Mouse (Mus musculus): ENCODE data around the gene Uchl4. TPM values are rescaled to one million over a fixed set of nuclear protein-coding genes. Genes with fewer than 3 reads are reported as not detected.
A peak's percentile ranks its signal among the peaks of the same experiment; 100 is the strongest.

Uchl4 gene
- polyA plus RNA-seq, 1 experiment from 2014 or later = 1.8 TPM

- H3K27me3 ChIP-seq = no peaks in the 10 kb centered on the region
- H3K27ac ChIP-seq (replicated peaks) = no peak overlapping the region
- no peak overlapping the region for H3K4me3 ChIP-seq
- no peaks in the 10 kb centered on the region for H3K9me3 ChIP-seq
- WGBS = 66% methylated on average over 5 of the region's 5 CpGs
- ATAC-seq (replicated peaks) = no peak
- no peak overlapping the region for H3K4me2 ChIP-seq (replicated peaks)
- H3K4me1 ChIP-seq = peaks cover 13% of the 10 kb centered on the region
- no peaks in the 10 kb centered on the region for H3K36me3 ChIP-seq
- no peak overlapping the region for H3K9ac ChIP-seq (replicated peaks)
Observed at GRCm38 (mm10) chr9:64233656-64234055, 1.3 kb upstream of the Uchl4 start.

GRCm38 (mm10) chr9:64236056-64236455 lies 1.1 kb downstream of the Uchl4 start:
- ATAC-seq (replicated peaks) = no peak
- WGBS = 97% methylated on average over 7 of the region's 7 CpGs
- no peaks in the 10 kb centered on the region for H3K9me3 ChIP-seq
- H3K27ac ChIP-seq (replicated peaks) = no peak overlapping the region
- peaks cover 9% of the 10 kb centered on the region for H3K4me1 ChIP-seq
- no peak overlapping the region for H3K4me3 ChIP-seq
- H3K4me2 ChIP-seq (replicated peaks) = no peak overlapping the region
- H3K9ac ChIP-seq (replicated peaks) = no peak overlapping the region
- H3K27me3 ChIP-seq = no peaks in the 10 kb centered on the region
- H3K36me3 ChIP-seq = no peaks in the 10 kb centered on the region

GRCm38 (mm10) chr9:64240116-64240515 lies 5.1 kb downstream of the Uchl4 start:
- no peaks in the 10 kb centered on the region for H3K27me3 ChIP-seq
- H3K4me2 ChIP-seq (replicated peaks) = no peak overlapping the region
- H3K36me3 ChIP-seq = no peaks in the 10 kb centered on the region
- WGBS = 49% methylated on average over 2 of the region's 2 CpGs
- H3K27ac ChIP-seq (replicated peaks) = no peak overlapping the region
- no peak overlapping the region for H3K4me3 ChIP-seq
- ATAC-seq (replicated peaks) = no peak
- no peaks in the 10 kb centered on the region for H3K9me3 ChIP-seq
- 0 out of 2 replicates have a peak, but pooled peaks cover 3% of the 10 kb centered on the region for H3K4me1 ChIP-seq
- H3K9ac ChIP-seq (replicated peaks) = no peak overlapping the region

- WGBS = 77% methylated on average over 8 of the region's 8 CpGs
- Histone ChIP-seq H3K4me3 (no peak overlapping the region), H3K4me1 (0 out of 2 replicates have a peak, but pooled peaks cover 3% of the 10 kb centered on the region), H3K9ac (replicated peaks) (no peak overlapping the region), H3K9me3 (no peaks in the 10 kb centered on the region), H3K4me2 (replicated peaks) (no peak overlapping the region), H3K27me3 (no peaks in the 10 kb centered on the region), H3K36me3 (no peaks in the 10 kb centered on the region), H3K27ac (replicated peaks) (no peak overlapping the region)
- ATAC-seq (replicated peaks) = no peak
Observed at GRCm38 (mm10) chr9:64240681-64241080, 5.7 kb downstream of the Uchl4 start.

GRCm38 (mm10) chr9:64242381-64242831 lies 7.4 kb downstream of the Uchl4 start:
- H3K36me3 ChIP-seq = no peaks in the 10 kb centered on the region
- 85% methylated on average over 6 of the region's 6 CpGs for WGBS
- H3K9ac ChIP-seq (replicated peaks) = no peak overlapping the region
- H3K9me3 ChIP-seq = no peaks in the 10 kb centered on the region
- no peak overlapping the region for H3K4me2 ChIP-seq (replicated peaks)
- no peaks in the 10 kb centered on the region for H3K27me3 ChIP-seq
- H3K27ac ChIP-seq (replicated peaks) = no peak overlapping the region
- no peak for ATAC-seq (replicated peaks)
- H3K4me1 ChIP-seq = 0 out of 2 replicates have a peak, but pooled peaks cover 3% of the 10 kb centered on the region
- no peak overlapping the region for H3K4me3 ChIP-seq

DNA sequence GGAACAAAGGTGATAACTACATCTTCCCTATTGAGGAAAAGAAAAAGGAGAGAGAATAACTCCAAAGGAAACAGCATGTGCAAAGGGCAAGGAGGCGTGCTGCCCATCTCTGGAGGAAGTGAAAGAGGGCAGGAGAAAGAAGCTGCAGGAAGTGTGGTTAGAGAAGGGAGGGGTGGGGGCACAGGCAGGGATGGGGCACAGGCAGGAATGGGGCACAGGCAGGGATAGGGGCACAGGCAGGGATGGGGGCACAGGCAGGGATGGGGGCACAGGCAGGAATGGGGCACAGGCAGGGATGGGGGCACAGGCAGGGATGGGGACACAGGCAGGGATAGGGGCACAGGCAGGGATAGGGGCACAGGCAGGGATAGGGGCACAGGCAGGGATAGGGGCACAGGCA lies 14.4 kb downstream of the Uchl4 start:
- ATAC-seq (replicated peaks) = no peak
- Histone ChIP-seq H3K9me3 (no peaks in the 10 kb centered on the region), H3K4me2 (replicated peaks) (no peak overlapping the region), H3K9ac (replicated peaks) (no peak overlapping the region), H3K4me1 (peaks cover 15% of the 10 kb centered on the region), H3K27ac (replicated peaks) (no peak overlapping the region), H3K36me3 (no peaks in the 10 kb centered on the region), H3K4me3 (no peak overlapping the region), H3K27me3 (no peaks in the 10 kb centered on the region)
- 91% methylated on average over 1 of the region's 1 CpGs for WGBS

- no peak overlapping the region for H3K27ac ChIP-seq (replicated peaks)
- ATAC-seq (replicated peaks) = no peak
- H3K9ac ChIP-seq (replicated peaks) = no peak overlapping the region
- H3K4me2 ChIP-seq (replicated peaks) = no peak overlapping the region
- H3K4me3 ChIP-seq = no peak overlapping the region
- no peaks in the 10 kb centered on the region for H3K27me3 ChIP-seq
- no peaks in the 10 kb centered on the region for H3K9me3 ChIP-seq
- peaks cover 15% of the 10 kb centered on the region for H3K4me1 ChIP-seq
- no peaks in the 10 kb centered on the region for H3K36me3 ChIP-seq
Observed at GRCm38 (mm10) chr9:64250111-64250730, 15.2 kb downstream of the Uchl4 start.

DNA sequence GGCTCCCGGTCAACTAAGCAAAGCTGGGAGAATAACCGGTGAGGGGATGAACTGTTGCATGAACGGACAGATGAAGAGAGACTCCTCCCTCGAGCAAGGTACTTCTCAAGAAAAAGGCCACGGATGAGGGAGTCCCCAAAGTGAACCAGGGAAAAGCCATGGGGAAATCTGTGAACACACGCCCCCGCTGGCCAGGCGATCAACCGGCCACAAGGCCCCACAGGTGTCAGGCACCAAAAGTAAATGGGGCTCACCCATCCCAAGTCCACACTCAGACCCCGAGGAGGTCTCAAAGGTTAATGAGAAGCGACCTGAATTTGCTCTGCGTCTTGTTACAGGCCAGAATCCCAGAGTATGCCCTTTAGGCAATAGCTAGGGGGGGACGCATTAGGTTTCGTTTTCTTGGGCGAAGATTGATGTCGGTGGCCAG lies 17.6 kb downstream of the Uchl4 start:
- Histone ChIP-seq H3K27me3 (no peaks in the 10 kb centered on the region), H3K36me3 (no peaks in the 10 kb centered on the region), H3K9ac (replicated peaks) (peak overlapping the region; percentile 76), H3K4me1 (peaks cover 15% of the 10 kb centered on the region), H3K4me3 (peak overlapping the region; percentile 84), H3K9me3 (no peaks in the 10 kb centered on the region), H3K4me2 (replicated peaks) (peak overlapping the region; percentile 85), H3K27ac (replicated peaks) (peak overlapping the region; percentile 90)
- ATAC-seq (replicated peaks) = no peak
- WGBS = under 1% methylated on average over 16 of the region's 16 CpGs

DNA sequence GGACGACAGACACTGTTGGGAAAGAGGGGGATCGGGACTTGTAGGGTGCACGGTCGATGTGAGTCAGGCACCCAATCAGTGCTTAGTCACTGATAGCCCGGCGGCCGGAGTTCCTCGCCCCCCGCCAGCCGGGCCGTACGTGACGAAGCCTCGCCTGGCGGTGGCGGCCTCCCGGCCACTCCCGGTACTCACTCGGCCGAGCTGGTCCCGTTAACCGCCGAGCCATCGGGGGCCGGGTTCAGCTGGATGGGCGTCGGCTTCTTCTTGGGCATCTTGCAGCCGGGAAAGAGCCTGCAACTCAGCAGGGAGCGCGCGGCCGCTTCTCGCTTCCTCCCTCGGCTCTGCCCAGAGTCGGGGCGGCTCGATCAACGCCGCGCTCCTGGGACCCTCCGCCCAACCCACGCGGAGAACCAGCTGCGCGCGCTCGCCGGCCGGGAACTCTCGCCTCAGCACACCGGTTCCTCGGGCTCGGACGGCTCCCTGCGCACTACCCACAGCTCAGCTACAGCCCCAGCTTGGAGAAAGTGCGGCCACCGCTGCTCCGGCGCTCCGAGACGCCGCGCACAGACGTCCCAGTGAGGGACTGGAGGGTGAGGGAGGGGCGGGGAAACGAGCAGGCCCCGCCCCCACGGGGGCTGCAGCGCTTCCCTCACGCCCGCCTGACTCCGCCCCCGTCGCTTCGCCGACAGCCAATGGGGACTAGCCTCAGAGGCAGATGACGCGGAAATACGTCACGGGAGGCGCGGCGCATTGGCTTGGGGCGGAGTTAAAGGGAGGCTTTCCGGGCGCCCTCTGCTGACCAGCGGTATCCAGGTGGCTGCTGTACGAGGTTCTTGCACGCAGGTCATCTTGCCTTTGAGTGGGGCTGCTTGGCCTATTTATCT lies 18.3 kb downstream of the Uchl4 start, which contains the start of gene Map2k1:
Map2k1 (minus strand) TSS at position 611 of the 884 bp plus-strand sequence.
- under 1% methylated on average over 89 of the region's 89 CpGs for WGBS
- H3K9me3 ChIP-seq = no peaks in the 10 kb centered on the region
- H3K4me2 ChIP-seq (replicated peaks) = peak within 1 kb of the TSS; percentile 85
- H3K36me3 ChIP-seq = no peaks in the 10 kb centered on the region
- H3K4me3 ChIP-seq = peak within 1 kb of the TSS; percentile 84
- peak; percentile 98 for ATAC-seq (replicated peaks)
- no peaks in the 10 kb centered on the region for H3K27me3 ChIP-seq
- peak within 1 kb of the TSS; percentile 90 for H3K27ac ChIP-seq (replicated peaks)
- H3K4me1 ChIP-seq = peaks cover 15% of the 10 kb centered on the region
- peak within 1 kb of the TSS; percentile 76 for H3K9ac ChIP-seq (replicated peaks)

DNA sequence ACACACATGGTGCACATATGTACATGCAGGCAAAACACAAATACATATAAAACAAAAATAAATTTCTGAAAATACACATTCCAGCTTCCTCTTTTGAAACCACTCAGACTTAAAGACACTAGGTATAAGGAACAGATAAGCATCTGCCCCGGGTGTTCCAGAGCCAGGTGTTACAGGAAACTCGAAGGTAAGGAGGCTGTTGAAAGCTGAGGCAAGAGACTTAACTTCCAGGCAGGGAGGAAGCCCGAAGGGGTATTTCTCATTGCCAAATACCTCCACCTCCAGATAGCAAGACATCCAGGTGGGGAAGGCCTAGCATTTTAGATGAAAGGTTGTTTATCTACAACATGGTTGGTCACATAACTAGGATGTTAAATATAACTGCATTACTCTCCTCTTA lies 20.4 kb downstream of the Uchl4 start:
- H3K4me3 ChIP-seq = no peak overlapping the region
- H3K27me3 ChIP-seq = no peaks in the 10 kb centered on the region
- H3K4me1 ChIP-seq = peaks cover 15% of the 10 kb centered on the region
- no peak overlapping the region for H3K4me2 ChIP-seq (replicated peaks)
- ATAC-seq (replicated peaks) = no peak
- no peak overlapping the region for H3K9ac ChIP-seq (replicated peaks)
- 77% methylated on average over 3 of the region's 3 CpGs for WGBS
- no peaks in the 10 kb centered on the region for H3K36me3 ChIP-seq
- no peaks in the 10 kb centered on the region for H3K9me3 ChIP-seq
- H3K27ac ChIP-seq (replicated peaks) = no peak overlapping the region

DNA sequence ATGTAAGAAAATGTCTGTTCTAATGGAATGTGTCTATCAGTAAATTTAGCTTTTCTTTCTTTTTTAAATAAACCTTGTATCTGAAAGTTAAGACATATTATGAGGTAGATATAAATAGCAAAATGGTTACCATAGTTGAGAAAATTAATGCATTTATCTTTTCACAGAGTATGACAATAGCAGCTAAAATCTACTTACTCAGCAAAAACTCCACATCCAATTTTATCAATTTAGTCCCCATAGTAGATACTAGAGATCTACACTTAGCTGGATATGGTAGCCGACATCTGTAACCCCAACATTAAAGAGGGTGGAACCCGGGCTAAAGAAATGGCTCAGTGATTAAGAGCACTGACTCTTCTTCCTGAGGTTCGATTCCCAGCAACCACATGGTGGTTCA lies 21.2 kb downstream of the Uchl4 start:
- no peak overlapping the region for H3K4me3 ChIP-seq
- ATAC-seq (replicated peaks) = no peak
- H3K9ac ChIP-seq (replicated peaks) = no peak overlapping the region
- H3K36me3 ChIP-seq = no peaks in the 10 kb centered on the region
- no peaks in the 10 kb centered on the region for H3K27me3 ChIP-seq
- peaks cover 15% of the 10 kb centered on the region for H3K4me1 ChIP-seq
- no peak overlapping the region for H3K27ac ChIP-seq (replicated peaks)
- H3K9me3 ChIP-seq = no peaks in the 10 kb centered on the region
- H3K4me2 ChIP-seq (replicated peaks) = no peak overlapping the region
- 87% methylated on average over 3 of the region's 3 CpGs for WGBS

DNA sequence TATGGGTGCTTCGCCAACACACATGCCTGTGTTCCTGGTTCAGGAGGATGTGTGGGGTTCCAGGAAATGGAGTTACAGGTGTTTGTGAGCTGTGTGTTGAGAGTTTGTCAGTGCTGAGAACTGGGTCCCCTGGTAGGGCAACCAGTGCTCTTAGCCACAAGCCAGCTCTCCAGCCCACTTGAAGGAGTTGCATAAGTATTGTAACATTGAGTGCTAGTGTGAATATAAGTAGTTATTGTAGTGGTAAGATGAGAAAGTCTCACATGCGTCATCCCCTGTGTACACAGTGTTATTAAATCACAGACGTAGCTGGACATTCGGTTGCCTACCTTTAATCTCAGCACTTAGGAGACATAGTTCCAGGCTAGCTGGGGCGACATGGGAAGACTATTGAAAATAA lies 24.9 kb downstream of the Uchl4 start:
- H3K27ac ChIP-seq (replicated peaks) = no peak overlapping the region
- H3K9ac ChIP-seq (replicated peaks) = no peak overlapping the region
- no peaks in the 10 kb centered on the region for H3K4me1 ChIP-seq
- H3K27me3 ChIP-seq = no peaks in the 10 kb centered on the region
- no peak overlapping the region for H3K4me3 ChIP-seq
- H3K4me2 ChIP-seq (replicated peaks) = no peak overlapping the region
- 86% methylated on average over 5 of the region's 5 CpGs for WGBS
- H3K36me3 ChIP-seq = no peaks in the 10 kb centered on the region
- H3K9me3 ChIP-seq = no peaks in the 10 kb centered on the region
- ATAC-seq (replicated peaks) = no peak
